Mouse (Mus musculus): ENCODE measurements at regions not wholly inside any gene's neighbourhood (a gene's known extent, or its start where the extent isn't known, plus 50 kb on each side); places are given as distances from the start of the nearest gene placed in this dataset.

GRCm38 (mm10) chr8:66779622-66780021, 80.4 kb upstream of the Naf1 start:
- TF ChIP-seq POLR2A (IDR thresholded peaks at IDR 0.05; ENCODE audit: insufficient read depth, low read length): no peak
- no peak for TF ChIP-seq CTCF (IDR thresholded peaks at IDR 0.05; ENCODE audit: low read depth, low read length)
- no peak for TF ChIP-seq EP300 (IDR thresholded peaks at IDR 0.05; ENCODE audit: insufficient read depth, low read depth, low read length)

All from ES-Bruce4 (cell line).